Mouse (Mus musculus) lung, postnatal 0 days (tissue): ENCODE data around the gene Mettl6.

Source experiments
- CTCF ChIP-seq: IDR thresholded peaks from 2 replicates; pipeline ENCODE4 v1.5.1; 2016; ENCODE audit warnings: antibody characterized with exemption, mild to moderate bottlenecking
- EP300 ChIP-seq: IDR thresholded peaks from 2 replicates; pipeline ENCODE4 v1.6.1; 2016; ENCODE audit warnings: antibody characterized with exemption, mild to moderate bottlenecking, control low read depth

GRCm38 (mm10) chr14:31509911-31510310 lies 15.1 kb upstream of the Mettl6 start:
- no peak for TF ChIP-seq CTCF
- no peak for TF ChIP-seq EP300
